Mouse (Mus musculus) telencephalon, adult 2 months (tissue): Measurements from ENCODE around the gene Dido1.
A peak's percentile ranks its signal among the peaks of the same experiment; 100 is the strongest.

Source experiments
- DNase-seq: peaks from one replicate; pipeline ENCODE4 v3.0.0-alpha.2; 2011; ENCODE audit warnings: low read depth, low spot score

Gene Dido1

GRCm38 (mm10) chr2:180689841-180690240 lies 20.0 kb downstream of the Dido1 start:
- DNase-seq, result no peak

GRCm38 (mm10) chr2:180684031-180684430 lies 25.8 kb downstream of the Dido1 start:
- DNase-seq, result no peak

- no peak for DNase-seq
Measured at GRCm38 (mm10) chr2:180683524-180683923, 26.3 kb downstream of the Dido1 start.

- DNase-seq, result no peak
Measured at GRCm38 (mm10) chr2:180681225-180681624, 28.6 kb downstream of the Dido1 start.

GRCm38 (mm10) chr2:180678609-180679140 lies 31.1 kb downstream of the Dido1 start:
- peak; percentile 35 for DNase-seq

GRCm38 (mm10) chr2:180676706-180677105 lies 33.1 kb downstream of the Dido1 start:
- DNase-seq, result no peak

GRCm38 (mm10) chr2:180662008-180662407 lies 47.8 kb downstream of the Dido1 start:
- no peak for DNase-seq

- DNase-seq, result no peak
Measured at GRCm38 (mm10) chr2:180660521-180660920, 49.3 kb downstream of the Dido1 start.

GRCm38 (mm10) chr2:180659353-180660150 lies 50.2 kb downstream of the Dido1 start:
- DNase-seq, result no peak

- DNase-seq, result no peak
Measured at GRCm38 (mm10) chr2:180658381-180658780, 51.4 kb downstream of the Dido1 start.

GRCm38 (mm10) chr2:180657394-180658013 lies 52.3 kb downstream of the Dido1 start:
- DNase-seq, result peak; percentile 62

GRCm38 (mm10) chr2:180655150-180655549 lies 54.6 kb downstream of the Dido1 start:
- DNase-seq, result no peak

- DNase-seq, result no peak
Measured at GRCm38 (mm10) chr2:180654666-180655065, 55.1 kb downstream of the Dido1 start.

- no peak for DNase-seq
Measured at GRCm38 (mm10) chr2:180646841-180647240, 63.0 kb downstream of the Dido1 start.

- no peak for DNase-seq
Measured at GRCm38 (mm10) chr2:180643626-180644025, 66.2 kb downstream of the Dido1 start.

GRCm38 (mm10) chr2:180642555-180643260 lies 67.1 kb downstream of the Dido1 start, which contains the start of gene Tcfl5:
Gene Tcfl5 (minus strand): TSS chr2:180642708.
- DNase-seq, result no peak

GRCm38 (mm10) chr2:180641576-180642554 lies 67.9 kb downstream of the Dido1 start:
- DNase-seq, result no peak

- DNase-seq, result no peak
Measured at GRCm38 (mm10) chr2:180611882-180612281, 97.9 kb downstream of the Dido1 start.

GRCm38 (mm10) chr2:180610283-180610682 lies 99.5 kb downstream of the Dido1 start:
- no peak for DNase-seq
